Mouse (Mus musculus) splenic B cell, adult 2 months (primary cell): ENCODE data around the gene Golga4.
A peak's percentile ranks its signal among the peaks of the same experiment; 100 is the strongest.
"Not testable (repeated sequence)": the region's sequence is repeated elsewhere in the genome, so short reads cannot be mapped to it uniquely, and the experiment has no call there.

Experiments
- DNase-seq: peaks from one replicate; pipeline ENCODE4 v3.0.0-alpha.2; 2011; ENCODE audit warnings: low read depth, low spot score
- H3K27me3 ChIP-seq: 2 replicates; pipeline ENCODE4 v1.6.1; 2012; ENCODE audit warnings: mild to moderate bottlenecking, low read length, moderate library complexity, mixed read lengths; ENCODE audit not compliant: control insufficient read depth, poor library complexity, insufficient read depth, severe bottlenecking
- H3K36me3 ChIP-seq: 2 replicates; pipeline ENCODE4 v1.6.1; 2012; ENCODE audit warnings: mild to moderate bottlenecking, low read length, moderate library complexity, mixed read lengths; ENCODE audit not compliant: control insufficient read depth, poor library complexity, insufficient read depth, severe bottlenecking

Gene Golga4

GRCm38 (mm10) chr9:118571701-118572100 is 65.6 kb downstream of the Golga4 start:
- no peaks in the 10 kb centered on the region for H3K27me3 ChIP-seq
- H3K36me3 ChIP-seq, result peaks cover 27% of the 10 kb centered on the region
- no peak for DNase-seq

- H3K36me3 ChIP-seq, result peaks cover 20% of the 10 kb centered on the region
- no peak for DNase-seq
- no peaks in the 10 kb centered on the region for H3K27me3 ChIP-seq
These were observed 68.8 kb downstream of the Golga4 start for GRCm38 (mm10) chr9:118574911-118575310.

GRCm38 (mm10) chr9:118580371-118580770 is 74.3 kb downstream of the Golga4 start:
- DNase-seq, result no peak
- Histone ChIP-seq H3K27me3 (no peaks in the 10 kb centered on the region), H3K36me3 (peaks cover 4% of the 10 kb centered on the region)

GRCm38 (mm10) chr9:118582757-118583156 is 76.7 kb downstream of the Golga4 start:
- H3K27me3 ChIP-seq, result no peaks in the 10 kb centered on the region
- H3K36me3 ChIP-seq, result peaks cover 3% of the 10 kb centered on the region
- no peak for DNase-seq

GRCm38 (mm10) chr9:118584838-118585237 is 78.8 kb downstream of the Golga4 start:
- no peak for DNase-seq
- Histone ChIP-seq H3K27me3 (no peaks in the 10 kb centered on the region), H3K36me3 (peaks cover 2% of the 10 kb centered on the region)

GRCm38 (mm10) chr9:118585998-118586397 is 79.9 kb downstream of the Golga4 start:
- no peaks in the 10 kb centered on the region for H3K27me3 ChIP-seq
- no peak for DNase-seq

GRCm38 (mm10) chr9:118587115-118587514 is 81.0 kb downstream of the Golga4 start:
- Histone ChIP-seq H3K27me3 (no peaks in the 10 kb centered on the region), H3K36me3 (peaks cover 2% of the 10 kb centered on the region; the same call in 1 of the 2 replicates)
- no peak for DNase-seq

More at GRCm38 (mm10) chr9:118585998-118586397, 79.9 kb downstream of the Golga4 start:
- H3K36me3 ChIP-seq, result peaks cover 2% of the 10 kb centered on the region

GRCm38 (mm10) chr9:118589249-118589648 is 83.2 kb downstream of the Golga4 start:
- Histone ChIP-seq H3K27me3 (no peaks in the 10 kb centered on the region), H3K36me3 (no peaks in the 10 kb centered on the region)
- peak; percentile 21 for DNase-seq

GRCm38 (mm10) chr9:118590230-118590629 is 84.2 kb downstream of the Golga4 start:
- Histone ChIP-seq H3K36me3 (no peaks in the 10 kb centered on the region), H3K27me3 (no peaks in the 10 kb centered on the region)
- DNase-seq, result no peak

GRCm38 (mm10) chr9:118591633-118592032 is 85.6 kb downstream of the Golga4 start:
- Histone ChIP-seq H3K27me3 (no peaks in the 10 kb centered on the region), H3K36me3 (no peaks in the 10 kb centered on the region)
- no peak for DNase-seq

GRCm38 (mm10) chr9:118592585-118593249 is 86.7 kb downstream of the Golga4 start:
- no peaks in the 10 kb centered on the region for H3K36me3 ChIP-seq
- no peak for DNase-seq
- H3K27me3 ChIP-seq, result no peaks in the 10 kb centered on the region

GRCm38 (mm10) chr9:118593443-118593842 is 87.4 kb downstream of the Golga4 start:
- H3K36me3 ChIP-seq, result no peaks in the 10 kb centered on the region
- DNase-seq, result no peak
- no peaks in the 10 kb centered on the region for H3K27me3 ChIP-seq

GRCm38 (mm10) chr9:118596767-118597166 is 90.7 kb downstream of the Golga4 start:
- H3K36me3 ChIP-seq, result no peaks in the 10 kb centered on the region
- no peak for DNase-seq
- H3K27me3 ChIP-seq, result no peaks in the 10 kb centered on the region

GRCm38 (mm10) chr9:118600393-118600792 is 94.3 kb downstream of the Golga4 start:
- DNase-seq, H3K36me3 ChIP-seq, H3K27me3 ChIP-seq: not testable (repeated sequence)

GRCm38 (mm10) chr9:118602576-118602975 is 96.5 kb downstream of the Golga4 start:
- Histone ChIP-seq H3K27me3 (no peaks in the 10 kb centered on the region), H3K36me3 (no peaks in the 10 kb centered on the region)
- no peak for DNase-seq
